ENCODE assay signal across 12 mouse cellular contexts in genomic region chr3:141473205-141473604, GRCm38 (mm10). TPM values are rescaled to one million over a fixed set of nuclear protein-coding genes. Genes with fewer than 3 reads are reported as not detected.
"Had no signal": no experiment of that assay in that cellular context is flagged by ENCODE, and none has a peak within 500 bp of the region (broad histone marks: within the 10 kb centered on the region; RNA-seq: fewer than 3 reads in every experiment).

No protein-coding gene starts in this region.

- H3K4me3 ChIP-seq: limb, embryonic 12.5 days; liver, embryonic 13.5 days; stomach, embryonic 15.5 days had no signal

- H3K27me3 ChIP-seq: limb, embryonic 12.5 days; liver, embryonic 13.5 days; stomach, embryonic 15.5 days had no signal

- H3K4me2 ChIP-seq: limb, embryonic 12.5 days; liver, embryonic 13.5 days; stomach, embryonic 15.5 days had no signal

- H3K9me3 ChIP-seq: limb, embryonic 12.5 days; liver, embryonic 13.5 days; stomach, embryonic 15.5 days had no signal

- H3K27ac ChIP-seq: limb, embryonic 12.5 days; liver, embryonic 13.5 days; stomach, embryonic 15.5 days had no signal

- DNase-seq: kidney, adult 11 months; kidney, postnatal 14 days; layer of hippocampus, adult 9-11 months; layer of hippocampus, postnatal 36 days; liver; liver, embryonic 13.5 days; liver, postnatal 0 days; right cerebral cortex, postnatal 14 days; thymus, postnatal 36 days had no signal

- H3K36me3 ChIP-seq: liver, embryonic 13.5 days; stomach, embryonic 15.5 days had no signal

- H3K9ac ChIP-seq: limb, embryonic 12.5 days; liver, embryonic 13.5 days; liver, postnatal 0 days; stomach, embryonic 15.5 days had no signal

- ATAC-seq: liver, postnatal 0 days; midbrain, embryonic 16.5 days had no signal

- H3K4me1 ChIP-seq: liver, embryonic 13.5 days; stomach, embryonic 15.5 days had no signal

RNA-seq across cellular contexts. Expression of gene Unc5c, which starts 8.2 kb away (rescaled TPM):
- polyA plus RNA-seq: liver, postnatal 0 days had no signal
